Mouse (Mus musculus) activated CD4-positive, CD25-positive, alpha-beta regulatory T cell, adult 9 weeks (primary cell): ENCODE measurements around the gene Myom3. TPM values are rescaled to one million over a fixed set of nuclear protein-coding genes. Genes with fewer than 3 reads are reported as not detected.

Experiments
- polyA plus RNA-seq: library from polyadenylated mRNA; unstranded; fragments of 100-300 nt; shearing (Covaris generic); gene quantifications from one replicate; pipeline ENCODE4 v1.2.1, GENCODE M21; 2017

The Myom3 gene
- not detected for polyA plus RNA-seq

GRCm38 (mm10) chr4:135759356-135759976 lies at the start of gene Myom3:
Myom3 (plus strand) TSS chr4:135759715.

GRCm38 (mm10) chr4:135727817-135728216 lies 31.7 kb upstream of the Myom3 start, which contains the start of gene Il22ra1:
Il22ra1 (plus strand) TSS chr4:135728172.

GRCm38 (mm10) chr4:135855536-135856222 lies 96.2 kb downstream of the Myom3 start, which contains the start of gene Srsf10:
Srsf10 (plus strand) TSS chr4:135855747.

Other genes starting within 250 kb of the Myom3 start
- gene Grhl3, start 186.1 kb upstream of the Myom3 start, polyA plus RNA-seq, result not detected
- gene Ifnlr1, start 73.4 kb upstream of the Myom3 start, polyA plus RNA-seq, result not detected
- gene Il22ra1, start 31.5 kb upstream of the Myom3 start, polyA plus RNA-seq, result not detected
- gene Srsf10, start 96.0 kb downstream of the Myom3 start, polyA plus RNA-seq, result 172 TPM
- 231 TPM for gene Pnrc2, start 114.1 kb downstream of the Myom3 start, polyA plus RNA-seq
- gene Cnr2, start 135.7 kb downstream of the Myom3 start, polyA plus RNA-seq, result 15.7 TPM
- 118 TPM for gene Fuca1, start 161.0 kb downstream of the Myom3 start, polyA plus RNA-seq
- gene Hmgcl, start 186.7 kb downstream of the Myom3 start, polyA plus RNA-seq, result 75.4 TPM
- 32.5 TPM for gene Gale, start 204.0 kb downstream of the Myom3 start, polyA plus RNA-seq
- 343 TPM for gene Lypla2, start 212.9 kb downstream of the Myom3 start, polyA plus RNA-seq
- 7.5 TPM for gene Pithd1, start 227.5 kb downstream of the Myom3 start, polyA plus RNA-seq